Mouse (Mus musculus): ENCODE results near the gene Svop.

- TF ChIP-seq TAL1 (IDR thresholded peaks at IDR 0.05; ENCODE audit: low read length) (no peak), GATA1 (IDR thresholded peaks at IDR 0.05; ENCODE audit: low read length) (no peak)
Observed at GRCm38 (mm10) chr5:114090421-114091013, 853 bp downstream of the Svop start.

Measured in erythroblast, embryonic 14.5 days (primary cell).